Mouse (Mus musculus) forebrain, postnatal 0 days (tissue): Measurements from ENCODE around the gene Magi2. TPM values are rescaled to one million over a fixed set of nuclear protein-coding genes. Genes with fewer than 3 reads are reported as not detected.

Experiments
- ATAC-seq: fragments of 200-750 bp; cut with Nextera tagmentation; 2 replicates; pipeline ENCODE4 v1.8.0; 2017; ENCODE audit warnings: mild to moderate bottlenecking, moderate library complexity
- DNase-seq: peaks from one replicate; pipeline ENCODE4 v3.0.0-alpha.2; 2015
- H3K27ac ChIP-seq: fragments of 300-500 bp; sonication (generic); 2 replicates; pipeline ENCODE4 v1.5.1; 2014; ENCODE audit warnings: low read depth, mild to moderate bottlenecking, antibody characterized with exemption, low read length, moderate library complexity, mixed read lengths
- H3K27me3 ChIP-seq: fragments of 300-500 bp; sonication (generic); 2 replicates; pipeline ENCODE4 v1.6.1; 2014; ENCODE audit warnings: mild to moderate bottlenecking, low read length, mixed read lengths; ENCODE audit not compliant: insufficient read depth
- H3K36me3 ChIP-seq: fragments of 300-500 bp; sonication (generic); 2 replicates; pipeline ENCODE4 v1.6.1; 2014; ENCODE audit warnings: mild to moderate bottlenecking, moderate library complexity; ENCODE audit not compliant: insufficient read depth
- H3K4me1 ChIP-seq: fragments of 300-500 bp; sonication (generic); 2 replicates; pipeline ENCODE4 v1.6.1; 2014; ENCODE audit warnings: antibody characterized with exemption; ENCODE audit not compliant: insufficient read depth
- H3K4me2 ChIP-seq: fragments of 300-500 bp; sonication (generic); 2 replicates; pipeline ENCODE4 v1.6.1; 2014; ENCODE audit warnings: low read depth, mild to moderate bottlenecking, moderate library complexity
- H3K4me3 ChIP-seq: fragments of 300-500 bp; sonication (generic); 2 replicates; pipeline ENCODE4 v1.5.1; 2014; ENCODE audit warnings: low read depth, low read length, mixed read lengths
- H3K9ac ChIP-seq: fragments of 300-500 bp; sonication (generic); 2 replicates; pipeline ENCODE4 v1.6.1; 2014; ENCODE audit warnings: mild to moderate bottlenecking
- H3K9me3 ChIP-seq: fragments of 300-500 bp; sonication (generic); 2 replicates; pipeline ENCODE4 v1.6.1; 2016; ENCODE audit warnings: low read length
- CTCF ChIP-seq: sonication (generic); IDR thresholded peaks from 2 replicates; pipeline ENCODE4 v1.5.1; 2016; ENCODE audit warnings: antibody characterized with exemption, control low read depth, low read depth
- WGBS: fragments of 180-500 bp; shearing (Covaris S2); extraction: QIAGEN DNeasy Blood & Tissue Kit; methylation state at CpG from one replicate; pipeline ENCODE4 v1.1.7; 2014; 5-methylcytosine and 5-hydroxymethylcytosine counted together
- polyA plus RNA-seq: library from polyadenylated mRNA; unstranded; fragments of >200 nt; fragmentation: Nextera tagmentation; extraction: Ambion mirVana; gene quantifications from 2 replicates; pipeline ENCODE4 v1.2.1, GENCODE M21; 2015
- total RNA-seq: library from RNA; depleted of rRNA; stranded (reverse); fragments of >200 nt; gene quantifications from 2 replicates; pipeline ENCODE4 v1.2.3, GENCODE M21; 2014

The Magi2 gene
- total and polyA plus RNA-seq, 2 experiments from 2014 or later = 17.0 to 62.6 TPM

GRCm38 (mm10) chr5:20018063-20018462 is 791.2 kb downstream of the Magi2 start:
- Histone ChIP-seq H3K4me1 (no peaks in the 10 kb centered on the region), H3K4me3 (no peak overlapping the region), H3K27me3 (no peaks in the 10 kb centered on the region), H3K27ac (no peak overlapping the region), H3K9ac (no peak overlapping the region), H3K36me3 (no peaks in the 10 kb centered on the region), H3K9me3 (no peaks in the 10 kb centered on the region), H3K4me2 (no peak overlapping the region)
- TF ChIP-seq CTCF = no peak
- ATAC-seq = no peak
- 73% methylated on average over 3 of the region's 3 CpGs for WGBS
- no peak for DNase-seq

- no peaks in the 10 kb centered on the region for H3K36me3 ChIP-seq
- H3K4me3 ChIP-seq = no peak overlapping the region
- no peaks in the 10 kb centered on the region for H3K9me3 ChIP-seq
- no peak overlapping the region for H3K27ac ChIP-seq
- no peak for DNase-seq
- H3K27me3 ChIP-seq = no peaks in the 10 kb centered on the region
- 35% methylated on average over 3 of the region's 3 CpGs for WGBS
- no peak overlapping the region for H3K4me2 ChIP-seq
- ATAC-seq = no peak
- no peak overlapping the region for H3K9ac ChIP-seq
- no peaks in the 10 kb centered on the region for H3K4me1 ChIP-seq
- TF ChIP-seq CTCF = no peak
Observed at GRCm38 (mm10) chr5:20046649-20047048, 819.8 kb downstream of the Magi2 start.

- Histone ChIP-seq H3K9ac (no peak overlapping the region), H3K4me1 (no peaks in the 10 kb centered on the region), H3K36me3 (no peaks in the 10 kb centered on the region), H3K4me2 (no peak overlapping the region), H3K4me3 (no peak overlapping the region), H3K27ac (no peak overlapping the region), H3K27me3 (no peaks in the 10 kb centered on the region), H3K9me3 (no peaks in the 10 kb centered on the region)
- 94% methylated on average over 2 of the region's 2 CpGs for WGBS
- DNase-seq (no peak), ATAC-seq (no peak)
- TF ChIP-seq CTCF = no peak
Observed at GRCm38 (mm10) chr5:20048386-20048785, 821.5 kb downstream of the Magi2 start.

- TF ChIP-seq CTCF = no peak
- 5% methylated on average over 1 of the region's 1 CpGs for WGBS
- no peak overlapping the region for H3K9ac ChIP-seq
- H3K36me3 ChIP-seq = no peaks in the 10 kb centered on the region
- H3K27me3 ChIP-seq = no peaks in the 10 kb centered on the region
- H3K4me3 ChIP-seq = no peak overlapping the region
- no peak overlapping the region for H3K4me2 ChIP-seq
- no peaks in the 10 kb centered on the region for H3K4me1 ChIP-seq
- no peaks in the 10 kb centered on the region for H3K9me3 ChIP-seq
- H3K27ac ChIP-seq = no peak overlapping the region
- peak; percentile 23; the same call in 1 of the 2 replicates for ATAC-seq
- no peak for DNase-seq
Observed at GRCm38 (mm10) chr5:20050284-20050683, 823.4 kb downstream of the Magi2 start.

GRCm38 (mm10) chr5:20055000-20055399 is 828.2 kb downstream of the Magi2 start:
- H3K36me3 ChIP-seq = no peaks in the 10 kb centered on the region
- TF ChIP-seq CTCF = no peak
- no peak overlapping the region for H3K4me2 ChIP-seq
- H3K27ac ChIP-seq = no peak overlapping the region
- no peak for ATAC-seq
- H3K27me3 ChIP-seq = no peaks in the 10 kb centered on the region
- no peaks in the 10 kb centered on the region for H3K4me1 ChIP-seq
- no peak for DNase-seq
- no peaks in the 10 kb centered on the region for H3K9me3 ChIP-seq
- 100% methylated on average over 1 of the region's 1 CpGs for WGBS
- no peak overlapping the region for H3K9ac ChIP-seq
- no peak overlapping the region for H3K4me3 ChIP-seq

GRCm38 (mm10) chr5:20056074-20056842 is 829.4 kb downstream of the Magi2 start:
- Histone ChIP-seq H3K27me3 (no peaks in the 10 kb centered on the region), H3K4me2 (no peak overlapping the region), H3K4me1 (no peaks in the 10 kb centered on the region), H3K9ac (no peak overlapping the region), H3K9me3 (no peaks in the 10 kb centered on the region), H3K4me3 (no peak overlapping the region), H3K36me3 (no peaks in the 10 kb centered on the region), H3K27ac (no peak overlapping the region)
- 29% methylated on average over 5 of the region's 5 CpGs for WGBS
- peak; percentile 87 for ATAC-seq
- DNase-seq = peak; percentile 34
- TF ChIP-seq CTCF = no peak

GRCm38 (mm10) chr5:20056856-20057255 is 830.0 kb downstream of the Magi2 start:
- Histone ChIP-seq H3K4me3 (no peak overlapping the region), H3K4me2 (no peak overlapping the region), H3K4me1 (no peaks in the 10 kb centered on the region), H3K9me3 (no peaks in the 10 kb centered on the region), H3K27me3 (no peaks in the 10 kb centered on the region), H3K9ac (no peak overlapping the region), H3K27ac (no peak overlapping the region), H3K36me3 (no peaks in the 10 kb centered on the region)
- WGBS = 20% methylated on average over 2 of the region's 2 CpGs
- ATAC-seq = no peak
- no peak for DNase-seq
- TF ChIP-seq CTCF = no peak
